Mouse (Mus musculus) lung, postnatal 0 days (tissue): ENCODE data around the gene Ptpn14. TPM values are rescaled to one million over a fixed set of nuclear protein-coding genes. Genes with fewer than 3 reads are reported as not detected.

ENCODE experiments used
- ATAC-seq: fragments of 200-750 bp; cut with Nextera tagmentation; 2 replicates; pipeline ENCODE4 v1.8.0; 2017; ENCODE audit warnings: moderate library complexity
- DNase-seq: peaks from one replicate; pipeline ENCODE4 v3.0.0-alpha.2; 2016; ENCODE audit warnings: low spot score
- H3K27ac ChIP-seq: fragments of 300-500 bp; sonication (generic); 2 replicates; pipeline ENCODE4 v1.5.1; 2014; ENCODE audit warnings: antibody characterized with exemption, mild to moderate bottlenecking, low read length, mixed read lengths
- H3K27me3 ChIP-seq: fragments of 300-500 bp; sonication (generic); replicated peaks from 2 replicates; pipeline ENCODE4 v1.6.1; 2014; ENCODE audit warnings: low read length, mixed read lengths; ENCODE audit not compliant: insufficient read depth
- H3K36me3 ChIP-seq: fragments of 300-500 bp; sonication (generic); 2 replicates; pipeline ENCODE4 v1.6.1; 2014; ENCODE audit warnings: low read length, mixed read lengths; ENCODE audit not compliant: insufficient read depth
- H3K4me1 ChIP-seq: fragments of 300-500 bp; sonication (generic); 2 replicates; pipeline ENCODE4 v1.6.1; 2014; ENCODE audit warnings: antibody characterized with exemption, low read depth, low read length, mixed read lengths; ENCODE audit not compliant: insufficient read depth
- H3K4me2 ChIP-seq: fragments of 300-500 bp; sonication (generic); replicated peaks from 2 replicates; pipeline ENCODE4 v1.6.1; 2014; ENCODE audit warnings: low read depth, mild to moderate bottlenecking, low read length, moderate library complexity, mixed read lengths
- H3K4me3 ChIP-seq: fragments of 300-500 bp; sonication (generic); 2 replicates; pipeline ENCODE4 v1.5.1; 2014; ENCODE audit warnings: low read depth, low read length
- H3K9ac ChIP-seq: fragments of 300-500 bp; sonication (generic); replicated peaks from 2 replicates; pipeline ENCODE4 v1.6.1; 2014; ENCODE audit warnings: low read depth, mild to moderate bottlenecking
- H3K9me3 ChIP-seq: fragments of 300-500 bp; sonication (generic); 2 replicates; pipeline ENCODE4 v1.6.1; 2016; ENCODE audit warnings: low read length, mixed read lengths
- CTCF ChIP-seq: IDR thresholded peaks from 2 replicates; pipeline ENCODE4 v1.5.1; 2016; ENCODE audit warnings: antibody characterized with exemption, mild to moderate bottlenecking
- EP300 ChIP-seq: IDR thresholded peaks from 2 replicates; pipeline ENCODE4 v1.6.1; 2016; ENCODE audit warnings: antibody characterized with exemption, mild to moderate bottlenecking, control low read depth
- WGBS: fragments of 180-500 bp; shearing (Covaris S2); extraction: QIAGEN DNeasy Blood & Tissue Kit; methylation state at CpG from one replicate; pipeline ENCODE4 v1.1.7; 2014; 5-methylcytosine and 5-hydroxymethylcytosine counted together
- polyA plus RNA-seq: library from polyadenylated mRNA; unstranded; fragments of >200 nt; fragmentation: Nextera tagmentation; extraction: Ambion mirVana; gene quantifications from 2 replicates; pipeline ENCODE4 v1.2.1, GENCODE M21; 2015

The Ptpn14 gene
- polyA plus RNA-seq, 1 experiment from 2014 or later, result 4.9 TPM

DNA sequence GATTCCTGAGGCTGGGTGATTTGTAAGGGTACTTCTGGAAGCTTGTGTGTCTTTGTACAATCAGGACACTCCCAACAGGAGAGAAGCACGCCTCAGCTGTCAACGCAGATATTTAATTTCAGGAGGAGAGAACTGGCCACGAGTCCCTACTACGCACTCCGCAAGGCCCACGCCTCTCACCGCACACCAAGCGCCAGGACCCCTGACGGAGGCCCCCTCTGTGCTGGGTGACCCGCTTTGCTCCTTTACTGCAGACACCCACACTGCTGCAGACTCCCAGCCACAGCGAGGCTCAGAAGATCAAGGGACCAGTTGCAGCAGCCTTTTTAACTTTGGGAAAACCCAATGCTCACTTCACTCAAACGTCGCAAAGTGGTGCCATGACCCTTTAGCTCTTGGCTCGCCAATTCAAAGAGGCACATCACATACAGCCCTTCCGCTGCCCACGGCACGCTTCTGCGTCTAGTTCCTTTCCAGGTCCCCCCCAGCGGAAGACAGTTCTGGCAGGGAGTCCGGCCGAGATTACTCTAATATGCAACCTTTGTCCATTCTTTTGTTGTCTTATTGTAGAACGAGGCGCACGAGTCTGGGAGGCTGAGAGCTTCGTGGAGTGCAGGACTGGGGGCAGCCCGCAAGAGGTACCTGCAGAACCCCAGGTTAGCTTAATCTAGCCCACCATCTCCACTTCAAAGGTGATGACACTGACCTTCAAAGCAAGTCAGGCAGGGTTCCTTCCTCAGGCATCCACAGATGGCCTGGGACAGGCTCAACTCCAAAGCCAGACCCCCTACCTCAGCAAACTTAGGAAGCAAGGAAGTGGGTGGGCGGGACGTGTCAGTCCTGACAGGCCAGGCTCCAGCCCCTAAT is 192.9 kb downstream of the Ptpn14 start:
- ATAC-seq, result no peak
- H3K4me3 ChIP-seq, result peak overlapping the region; percentile 66
- DNase-seq, result peak; percentile 29

DNA sequence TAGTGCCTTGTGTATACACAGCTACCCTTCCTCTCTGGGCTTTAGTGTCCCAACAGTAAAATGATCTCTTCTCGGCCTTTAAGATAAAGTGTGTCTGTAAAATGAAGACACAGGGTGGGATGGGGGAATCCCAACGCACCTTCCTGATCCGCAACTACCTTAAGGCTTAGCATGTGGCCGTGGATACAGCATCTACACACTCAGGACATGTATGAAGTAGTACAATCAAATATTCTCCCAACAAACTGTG is 193.4 kb downstream of the Ptpn14 start:
- ATAC-seq, result no peak
- TF ChIP-seq EP300, result no peak
- no peak for TF ChIP-seq CTCF

More for the DNA sequence above, 192.9 kb downstream of the Ptpn14 start:
- WGBS, result 43% methylated on average over 28 of the region's 28 CpGs
- Histone ChIP-seq H3K27ac (no peak overlapping the region), H3K27me3 (no peaks in the 10 kb centered on the region), H3K36me3 (no peaks in the 10 kb centered on the region), H3K9ac (peak overlapping the region; percentile 51; the same call in 1 of the 2 replicates), H3K4me2 (peak overlapping the region; percentile 99), H3K9me3 (no peaks in the 10 kb centered on the region), H3K4me1 (peaks cover 3% of the 10 kb centered on the region; the same call in 1 of the 2 replicates)
- TF ChIP-seq EP300 (no peak), CTCF (no peak)

DNA sequence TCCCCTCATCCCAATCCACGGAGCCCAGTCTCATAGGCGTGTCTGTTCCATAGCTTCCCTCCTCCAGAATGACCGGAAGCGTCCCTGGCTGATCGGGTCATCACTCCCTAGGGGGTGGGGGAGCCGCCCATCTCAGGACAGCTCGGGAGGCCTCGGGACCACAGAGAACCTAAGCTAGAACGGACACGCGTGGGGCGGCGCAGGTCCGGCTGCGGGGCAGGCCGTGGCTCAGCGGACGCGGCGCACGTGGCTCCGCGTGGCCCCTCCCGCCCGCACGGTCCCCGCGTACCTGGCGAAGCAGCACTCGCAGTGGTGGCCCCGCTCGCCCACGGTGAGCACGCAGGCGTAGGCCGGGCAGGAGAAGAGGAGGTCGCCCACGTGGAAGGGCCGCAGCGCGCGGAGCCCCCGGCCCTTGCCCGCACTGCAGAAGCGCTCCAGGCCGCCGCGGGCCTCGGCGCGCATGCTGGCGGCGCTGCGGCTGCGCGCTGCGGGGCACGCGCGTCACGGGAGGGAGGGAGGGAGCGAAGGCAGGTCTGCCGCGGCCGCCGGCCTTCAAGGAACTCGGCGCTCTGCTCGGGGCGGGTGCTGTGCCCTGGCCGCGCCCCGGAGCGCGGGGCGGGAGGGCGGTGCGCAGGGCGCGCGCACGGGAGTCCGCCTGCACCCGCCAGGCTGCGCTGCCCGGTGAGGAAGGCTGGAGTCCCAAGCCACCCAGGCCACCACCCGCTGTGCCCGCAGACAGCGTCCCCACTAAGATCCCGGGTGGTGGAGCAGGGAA is 193.9 kb downstream of the Ptpn14 start, which contains the start of gene Smyd2:
Smyd2 (minus strand) TSS at position 546 of the 775 bp plus-strand sequence.
- H3K4me3 ChIP-seq, result peak within 1 kb of the TSS; percentile 66
- no peak within 1 kb of the TSS for H3K27ac ChIP-seq
- DNase-seq (peak; percentile 94), ATAC-seq (peak; percentile 98)
- H3K4me1 ChIP-seq, result peaks cover 3% of the 10 kb centered on the region; the same call in 1 of the 2 replicates
- peak; percentile 41 for TF ChIP-seq CTCF
- no peak for TF ChIP-seq EP300
- no peaks in the 10 kb centered on the region for H3K9me3 ChIP-seq
- H3K9ac ChIP-seq, result peak within 1 kb of the TSS; percentile 51; the same call in 1 of the 2 replicates
- 6% methylated on average over 42 of the region's 90 CpGs for WGBS
- H3K4me2 ChIP-seq, result peak within 1 kb of the TSS; percentile 99
- H3K27me3 ChIP-seq, result no peaks in the 10 kb centered on the region
- H3K36me3 ChIP-seq, result no peaks in the 10 kb centered on the region

More for the DNA sequence above, 193.4 kb downstream of the Ptpn14 start:
- no peaks in the 10 kb centered on the region for H3K36me3 ChIP-seq
- no peaks in the 10 kb centered on the region for H3K9me3 ChIP-seq
- H3K9ac ChIP-seq, result peak overlapping the region; percentile 51; the same call in 1 of the 2 replicates
- no peak for DNase-seq
- H3K4me1 ChIP-seq, result peaks cover 3% of the 10 kb centered on the region; the same call in 1 of the 2 replicates
- H3K4me3 ChIP-seq, result peak overlapping the region; percentile 66
- no peak overlapping the region for H3K27ac ChIP-seq
- H3K4me2 ChIP-seq, result peak overlapping the region; percentile 99
- no peaks in the 10 kb centered on the region for H3K27me3 ChIP-seq
- WGBS, result 4% methylated on average over 4 of the region's 4 CpGs

DNA sequence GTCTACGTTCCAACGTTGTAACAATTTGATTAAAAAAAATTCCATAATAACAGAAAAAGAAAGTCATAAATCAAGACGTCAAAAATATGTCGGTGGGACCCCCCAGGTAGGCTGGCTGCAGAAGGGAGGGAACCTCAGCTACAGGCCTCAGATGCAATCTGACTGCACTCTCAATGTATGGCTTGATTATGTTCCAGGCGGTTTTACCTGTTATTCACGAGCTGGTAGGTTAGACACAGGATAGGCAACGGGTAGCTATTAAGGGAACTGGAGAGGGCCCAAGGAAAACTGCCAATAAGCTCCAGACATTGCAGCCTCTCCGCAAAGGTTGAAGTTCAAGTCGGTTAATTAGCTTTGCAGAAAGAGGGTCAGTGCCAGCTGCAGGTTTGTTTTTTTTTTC is 194.7 kb downstream of the Ptpn14 start:
- no peak for DNase-seq
- Histone ChIP-seq H3K27me3 (no peaks in the 10 kb centered on the region), H3K9ac (no peak overlapping the region; the same call in 1 of the 2 replicates), H3K9me3 (no peaks in the 10 kb centered on the region), H3K4me2 (peak overlapping the region; percentile 99), H3K27ac (no peak overlapping the region), H3K36me3 (no peaks in the 10 kb centered on the region), H3K4me1 (peaks cover 3% of the 10 kb centered on the region; the same call in 1 of the 2 replicates), H3K4me3 (peak overlapping the region; percentile 66; the same call in 1 of the 2 replicates)
- WGBS, result 28% methylated on average over 9 of the region's 9 CpGs
- ATAC-seq, result no peak
- TF ChIP-seq CTCF (no peak), EP300 (no peak)

DNA sequence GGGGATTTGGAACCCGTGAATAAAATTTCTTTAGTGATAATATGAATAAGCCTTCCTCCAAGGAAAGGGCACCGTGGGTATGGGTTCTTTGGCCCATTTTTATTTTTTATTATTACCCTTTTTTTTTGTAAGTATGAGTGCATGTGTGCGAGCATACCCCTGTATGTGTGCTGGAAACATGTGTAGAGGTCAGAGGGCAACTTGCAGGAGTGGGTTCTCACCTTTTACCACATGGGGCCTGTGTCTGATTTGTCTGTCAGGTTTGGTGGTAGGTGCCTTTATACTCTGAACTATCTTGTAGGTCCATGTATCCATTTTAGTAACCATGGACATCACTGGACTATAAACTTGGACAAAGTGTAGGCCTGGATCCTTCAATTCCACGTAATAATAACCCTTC is 195.1 kb downstream of the Ptpn14 start:
- DNase-seq (no peak), ATAC-seq (no peak)
- Histone ChIP-seq H3K27ac (no peak overlapping the region), H3K27me3 (no peaks in the 10 kb centered on the region), H3K4me2 (no peak overlapping the region), H3K4me1 (peaks cover 3% of the 10 kb centered on the region; the same call in 1 of the 2 replicates), H3K36me3 (no peaks in the 10 kb centered on the region), H3K9me3 (no peaks in the 10 kb centered on the region), H3K9ac (no peak overlapping the region), H3K4me3 (no peak overlapping the region)
- 96% methylated on average over 4 of the region's 4 CpGs for WGBS
- TF ChIP-seq EP300, result no peak
